Mouse (Mus musculus) liver, embryonic 11.5 days (tissue): Measurements from ENCODE around the gene Epha4. TPM values are rescaled to one million over a fixed set of nuclear protein-coding genes. Genes with fewer than 3 reads are reported as not detected.

ENCODE experiments used
- ATAC-seq: fragments of 200-750 bp; cut with Nextera tagmentation; replicated peaks from 2 replicates; pipeline ENCODE4 v1.8.0; 2017; ENCODE audit warnings: moderate number of reproducible peaks, mild to moderate bottlenecking, moderate TSS enrichment, moderate library complexity; ENCODE audit not compliant: low FRiP score
- DNase-seq: peaks from one replicate; pipeline ENCODE4 v3.0.0-alpha.2; 2017; ENCODE audit warnings: low spot score
- H3K27ac ChIP-seq: fragments of 300-500 bp; sonication (generic); 2 replicates; pipeline ENCODE4 v1.5.1; 2014; ENCODE audit warnings: mild to moderate bottlenecking, low read depth, low read length, control low read depth
- H3K27me3 ChIP-seq: fragments of 300-500 bp; sonication (generic); replicated peaks from 2 replicates; pipeline ENCODE4 v1.6.1; 2014; ENCODE audit warnings: low read length, mixed read lengths; ENCODE audit not compliant: control insufficient read depth, insufficient read depth
- H3K36me3 ChIP-seq: fragments of 300-500 bp; sonication (generic); 2 replicates; pipeline ENCODE4 v1.6.1; 2014; ENCODE audit warnings: mild to moderate bottlenecking, low read length, moderate library complexity, mixed read lengths; ENCODE audit not compliant: control insufficient read depth, insufficient read depth
- H3K4me1 ChIP-seq: fragments of 300-500 bp; sonication (generic); replicated peaks from 2 replicates; pipeline ENCODE4 v1.6.1; 2014; ENCODE audit warnings: low read length, mixed read lengths; ENCODE audit not compliant: control insufficient read depth, insufficient read depth
- H3K4me2 ChIP-seq: fragments of 300-500 bp; sonication (generic); 2 replicates; pipeline ENCODE4 v1.6.1; 2014; ENCODE audit warnings: mild to moderate bottlenecking, control low read depth, moderate library complexity
- H3K4me3 ChIP-seq: fragments of 300-500 bp; sonication (generic); 2 replicates; pipeline ENCODE4 v1.5.1; 2014; ENCODE audit warnings: low read depth, low read length, control low read depth
- H3K9ac ChIP-seq: fragments of 300-500 bp; sonication (generic); 2 replicates; pipeline ENCODE4 v1.6.1; 2014; ENCODE audit warnings: low read depth, low read length, control low read depth
- H3K9me3 ChIP-seq: fragments of 300-500 bp; sonication (generic); 2 replicates; pipeline ENCODE4 v1.6.1; 2016; ENCODE audit warnings: low read length, inconsistent platforms, mixed read lengths; ENCODE audit not compliant: control insufficient read depth
- WGBS: fragments of 180-500 bp; shearing (Covaris S2); extraction: QIAGEN DNeasy Blood & Tissue Kit; methylation state at CpG from one replicate; pipeline ENCODE4 v1.1.7; 2014; 5-methylcytosine and 5-hydroxymethylcytosine counted together
- polyA plus RNA-seq: library from polyadenylated mRNA; unstranded; fragments of >200 nt; fragmentation: Nextera tagmentation; extraction: Ambion mirVana; gene quantifications from 2 replicates; pipeline ENCODE4 v1.2.1, GENCODE M21; 2014

The Epha4 gene
- polyA plus RNA-seq, 1 experiment from 2014 or later: 5.6 TPM

DNA sequence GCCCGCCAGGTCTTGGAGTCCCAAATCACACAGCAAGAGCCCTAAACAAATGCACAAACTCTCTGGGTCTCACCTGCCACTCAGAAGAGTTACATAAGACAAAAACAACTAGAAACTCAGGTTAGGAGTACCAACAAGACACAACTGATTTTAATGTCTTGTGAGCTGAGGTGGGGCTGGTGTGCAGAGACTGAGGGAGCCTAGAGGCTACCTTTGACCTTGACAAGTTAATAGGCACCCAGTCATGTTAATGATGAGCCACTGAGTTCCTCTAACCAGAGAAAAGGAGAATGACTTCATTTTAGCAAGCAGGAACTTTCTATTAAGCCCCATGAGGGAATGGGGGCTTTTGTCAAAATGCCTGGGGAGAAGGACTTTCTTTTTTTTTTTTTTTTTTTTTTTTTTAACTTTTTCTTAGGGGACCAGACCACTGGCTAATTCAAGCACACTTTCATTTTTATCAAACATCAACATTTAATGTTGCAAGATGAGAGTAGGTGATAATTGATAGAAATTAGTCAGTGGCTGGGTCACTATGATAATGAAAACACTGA is 67.8 kb downstream of the Epha4 start:
- Histone ChIP-seq H3K27ac (no peak overlapping the region), H3K9me3 (no peaks in the 10 kb centered on the region), H3K4me3 (no peak overlapping the region), H3K27me3 (no peaks in the 10 kb centered on the region), H3K9ac (no peak overlapping the region), H3K4me2 (no peak overlapping the region), H3K36me3 (no peaks in the 10 kb centered on the region), H3K4me1 (no peaks in the 10 kb centered on the region)
- no peak for ATAC-seq
- WGBS: 89% methylated on average over 1 of the region's 1 CpGs
- no peak for DNase-seq

GRCm38 (mm10) chr1:77446438-77446837 is 68.5 kb downstream of the Epha4 start:
- Histone ChIP-seq H3K36me3 (no peaks in the 10 kb centered on the region), H3K27ac (no peak overlapping the region), H3K4me3 (no peak overlapping the region), H3K9me3 (no peaks in the 10 kb centered on the region), H3K4me2 (no peak overlapping the region), H3K27me3 (no peaks in the 10 kb centered on the region), H3K4me1 (no peaks in the 10 kb centered on the region), H3K9ac (no peak overlapping the region)
- no peak for DNase-seq
- 75% methylated on average over 12 of the region's 12 CpGs for WGBS
- ATAC-seq: no peak

- H3K27me3 ChIP-seq: no peaks in the 10 kb centered on the region
- H3K4me2 ChIP-seq: no peak overlapping the region
- no peaks in the 10 kb centered on the region for H3K4me1 ChIP-seq
- no peak overlapping the region for H3K4me3 ChIP-seq
- DNase-seq (no peak), ATAC-seq (no peak)
- WGBS: 85% methylated on average over 9 of the region's 9 CpGs
- H3K36me3 ChIP-seq: no peaks in the 10 kb centered on the region
- no peak overlapping the region for H3K27ac ChIP-seq
- H3K9me3 ChIP-seq: no peaks in the 10 kb centered on the region
- H3K9ac ChIP-seq: no peak overlapping the region
Observed at GRCm38 (mm10) chr1:77444648-77445047, 70.2 kb downstream of the Epha4 start.

DNA sequence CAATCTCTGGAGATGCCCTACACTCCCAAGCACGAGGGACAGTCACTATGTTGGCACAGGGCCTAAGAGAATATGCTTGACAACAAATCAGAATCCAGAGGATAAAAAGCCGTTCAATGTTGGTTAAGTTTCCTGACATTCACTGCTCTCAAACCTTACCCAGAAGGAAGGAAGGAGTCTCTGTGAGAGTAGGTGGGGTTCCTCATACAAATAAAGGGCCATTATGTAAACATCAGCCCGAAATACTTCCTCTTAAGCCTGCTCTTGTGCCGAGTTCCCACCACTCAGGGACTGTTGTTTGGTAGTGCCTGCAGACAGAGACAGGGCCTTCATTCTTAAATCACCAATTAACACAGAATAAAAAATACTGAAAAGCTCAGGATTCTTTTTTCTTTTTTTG is 72.9 kb downstream of the Epha4 start:
- Histone ChIP-seq H3K36me3 (no peaks in the 10 kb centered on the region), H3K27me3 (no peaks in the 10 kb centered on the region), H3K27ac (no peak overlapping the region), H3K4me3 (no peak overlapping the region), H3K4me1 (no peaks in the 10 kb centered on the region), H3K4me2 (no peak overlapping the region), H3K9me3 (no peaks in the 10 kb centered on the region), H3K9ac (no peak overlapping the region)
- DNase-seq: no peak
- WGBS: 17% methylated on average over 4 of the region's 4 CpGs
- no peak for ATAC-seq

DNA sequence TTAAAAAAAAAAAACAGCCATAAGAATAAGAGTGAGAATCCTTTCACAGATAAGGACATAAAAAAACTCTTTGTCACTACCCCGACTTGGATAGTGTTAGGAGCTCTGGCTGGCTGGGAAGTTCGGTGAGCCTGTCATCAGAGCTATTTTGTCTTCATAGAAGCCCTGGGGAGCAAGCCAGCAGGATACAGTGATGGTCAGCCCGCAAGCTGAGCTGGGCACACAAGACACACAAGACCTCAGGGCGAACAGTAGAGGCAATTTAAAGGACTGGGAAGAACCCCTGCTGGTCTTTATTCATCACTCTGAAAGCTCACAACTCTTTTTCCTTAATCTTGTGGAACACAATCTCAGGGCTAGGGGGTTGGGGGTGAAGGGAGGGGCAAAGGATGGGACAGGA is 73.5 kb downstream of the Epha4 start:
- no peaks in the 10 kb centered on the region for H3K27me3 ChIP-seq
- no peaks in the 10 kb centered on the region for H3K9me3 ChIP-seq
- ATAC-seq: no peak
- no peak overlapping the region for H3K27ac ChIP-seq
- no peak overlapping the region for H3K4me2 ChIP-seq
- no peak overlapping the region for H3K9ac ChIP-seq
- H3K4me3 ChIP-seq: no peak overlapping the region
- no peak for DNase-seq
- no peaks in the 10 kb centered on the region for H3K4me1 ChIP-seq
- WGBS: 39% methylated on average over 4 of the region's 4 CpGs
- H3K36me3 ChIP-seq: no peaks in the 10 kb centered on the region

- Histone ChIP-seq H3K4me1 (no peaks in the 10 kb centered on the region; the same call in 1 of the 2 replicates), H3K27me3 (no peaks in the 10 kb centered on the region), H3K27ac (no peak overlapping the region), H3K4me2 (no peak overlapping the region), H3K9ac (no peak overlapping the region), H3K4me3 (no peak overlapping the region), H3K9me3 (no peaks in the 10 kb centered on the region), H3K36me3 (no peaks in the 10 kb centered on the region)
- ATAC-seq: no peak
- no peak for DNase-seq
- WGBS: 40% methylated on average over 10 of the region's 10 CpGs
Observed at GRCm38 (mm10) chr1:77440512-77440911, 74.4 kb downstream of the Epha4 start.

GRCm38 (mm10) chr1:77439383-77440074 is 75.4 kb downstream of the Epha4 start:
- Histone ChIP-seq H3K4me1 (no peaks in the 10 kb centered on the region; the same call in none of the 2 replicates), H3K9me3 (no peaks in the 10 kb centered on the region), H3K27ac (no peak overlapping the region), H3K4me2 (no peak overlapping the region), H3K4me3 (no peak overlapping the region), H3K36me3 (no peaks in the 10 kb centered on the region), H3K27me3 (no peaks in the 10 kb centered on the region), H3K9ac (no peak overlapping the region)
- ATAC-seq (no peak), DNase-seq (no peak)
- 81% methylated on average over 3 of the region's 3 CpGs for WGBS

DNA sequence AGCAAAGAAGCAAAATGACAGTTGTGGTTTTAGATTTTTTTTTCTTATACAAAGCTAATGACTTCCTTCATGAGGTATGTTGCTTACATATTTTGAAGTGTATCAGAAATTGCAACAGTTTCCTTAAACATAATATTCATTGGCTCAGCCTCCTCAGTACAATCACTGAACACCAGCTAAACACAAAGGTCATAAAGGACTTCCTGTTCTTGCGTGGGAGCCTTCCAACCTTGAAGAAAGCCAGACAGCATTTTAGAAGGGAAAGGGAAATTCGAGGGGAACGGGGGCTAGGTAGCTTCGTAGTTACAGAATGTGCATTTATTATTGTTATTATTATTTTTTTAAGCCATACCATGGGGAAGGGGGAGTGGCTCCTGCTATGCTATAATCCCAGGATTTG is 76.2 kb downstream of the Epha4 start:
- H3K27me3 ChIP-seq: no peaks in the 10 kb centered on the region
- no peak overlapping the region for H3K9ac ChIP-seq
- no peak overlapping the region for H3K27ac ChIP-seq
- WGBS: 42% methylated on average over 4 of the region's 4 CpGs
- no peaks in the 10 kb centered on the region; the same call in none of the 2 replicates for H3K4me1 ChIP-seq
- H3K9me3 ChIP-seq: no peaks in the 10 kb centered on the region
- H3K4me2 ChIP-seq: no peak overlapping the region
- ATAC-seq (no peak), DNase-seq (no peak)
- H3K36me3 ChIP-seq: no peaks in the 10 kb centered on the region
- H3K4me3 ChIP-seq: no peak overlapping the region
